Mouse (Mus musculus) liver, postnatal 0 days (tissue): ENCODE measurements around the gene Unc93a2. TPM values are rescaled to one million over a fixed set of nuclear protein-coding genes. Genes with fewer than 3 reads are reported as not detected.
"Not testable (repeated sequence)": the region's sequence is repeated elsewhere in the genome, so short reads cannot be mapped to it uniquely, and the experiment has no call there.

Experiments
- ATAC-seq: fragments of 200-750 bp; cut with Nextera tagmentation; 2 replicates; pipeline ENCODE4 v1.8.0; 2017; ENCODE audit warnings: mild to moderate bottlenecking, moderate library complexity
- DNase-seq: peaks from one replicate; pipeline ENCODE4 v3.0.0-alpha.2; 2016
- H3K27ac ChIP-seq: fragments of 300-500 bp; sonication (generic); 2 replicates; pipeline ENCODE4 v1.5.1; 2014; ENCODE audit warnings: antibody characterized with exemption, moderate library complexity, mild to moderate bottlenecking, low read depth
- H3K27me3 ChIP-seq: fragments of 300-500 bp; sonication (generic); 2 replicates; pipeline ENCODE4 v1.6.1; 2014; ENCODE audit warnings: low read length, control low read depth, mixed read lengths; ENCODE audit not compliant: insufficient read depth
- H3K36me3 ChIP-seq: fragments of 300-500 bp; sonication (generic); replicated peaks from 2 replicates; pipeline ENCODE4 v1.6.1; 2014; ENCODE audit warnings: mild to moderate bottlenecking, control low read depth, low read length, moderate library complexity, mixed read lengths; ENCODE audit not compliant: insufficient read depth
- H3K4me1 ChIP-seq: fragments of 300-500 bp; sonication (generic); 2 replicates; pipeline ENCODE4 v1.6.1; 2014; ENCODE audit warnings: antibody characterized with exemption, mild to moderate bottlenecking, control low read depth; ENCODE audit not compliant: insufficient read depth
- H3K4me2 ChIP-seq: fragments of 300-500 bp; sonication (generic); 2 replicates; pipeline ENCODE4 v1.6.1; 2014; ENCODE audit warnings: low read depth, mild to moderate bottlenecking, low read length, moderate library complexity, mixed read lengths
- H3K4me3 ChIP-seq: fragments of 300-500 bp; sonication (generic); 2 replicates; pipeline ENCODE4 v1.5.1; 2014; ENCODE audit warnings: low read depth, low read length
- H3K9ac ChIP-seq: fragments of 300-500 bp; sonication (generic); replicated peaks from 2 replicates; pipeline ENCODE4 v1.6.1; 2014; ENCODE audit warnings: mild to moderate bottlenecking, moderate library complexity
- H3K9me3 ChIP-seq: fragments of 300-500 bp; sonication (generic); 2 replicates; pipeline ENCODE4 v1.6.1; 2016; ENCODE audit warnings: mild to moderate bottlenecking, control low read depth, low read length, mixed read lengths
- WGBS: fragments of 180-500 bp; shearing (Covaris S2); extraction: QIAGEN DNeasy Blood & Tissue Kit; methylation state at CpG from one replicate; pipeline ENCODE4 v1.1.7; 2014; ENCODE audit not compliant: insufficient replicate concordance; 5-methylcytosine and 5-hydroxymethylcytosine counted together
- polyA plus RNA-seq: library from polyadenylated mRNA; unstranded; fragments of >200 nt; fragmentation: Nextera tagmentation; extraction: Ambion mirVana; gene quantifications from 2 replicates; pipeline ENCODE4 v1.2.1, GENCODE M21; 2015

Unc93a2 gene
- polyA plus RNA-seq, 1 experiment from 2014 or later, result 3.3 TPM

GRCm38 (mm10) chr17:7396288-7396687 lies 11.0 kb upstream of the Unc93a2 start:
- not testable (repeated sequence) for DNase-seq, H3K36me3 ChIP-seq, H3K4me2 ChIP-seq, H3K9me3 ChIP-seq, H3K4me3 ChIP-seq, H3K27me3 ChIP-seq, ATAC-seq, H3K4me1 ChIP-seq, H3K27ac ChIP-seq, H3K9ac ChIP-seq
- WGBS, result no CpG with 5 or more reads among the region's 2 CpGs

GRCm38 (mm10) chr17:7395671-7396070 lies 10.4 kb upstream of the Unc93a2 start:
- WGBS, result 72% methylated on average over 6 of the region's 8 CpGs
- ATAC-seq, result not testable (repeated sequence)

GRCm38 (mm10) chr17:7395116-7395515 lies 9.9 kb upstream of the Unc93a2 start:
- WGBS, result 75% methylated on average over 7 of the region's 7 CpGs
- not testable (repeated sequence) for DNase-seq

More at GRCm38 (mm10) chr17:7395671-7396070, 10.4 kb upstream of the Unc93a2 start:
- DNase-seq, H3K4me3 ChIP-seq, H3K27me3 ChIP-seq, H3K4me1 ChIP-seq, H3K9me3 ChIP-seq, H3K27ac ChIP-seq, H3K36me3 ChIP-seq, H3K9ac ChIP-seq, H3K4me2 ChIP-seq: not testable (repeated sequence)

GRCm38 (mm10) chr17:7389898-7390297 lies 4.6 kb upstream of the Unc93a2 start:
- not testable (repeated sequence) for H3K4me1 ChIP-seq, H3K27ac ChIP-seq, ATAC-seq, H3K9me3 ChIP-seq, H3K4me3 ChIP-seq, DNase-seq, H3K4me2 ChIP-seq, H3K9ac ChIP-seq, H3K36me3 ChIP-seq, H3K27me3 ChIP-seq
- WGBS, result 65% methylated on average over 7 of the region's 7 CpGs

More at GRCm38 (mm10) chr17:7395116-7395515, 9.9 kb upstream of the Unc93a2 start:
- not testable (repeated sequence) for H3K4me3 ChIP-seq, H3K4me1 ChIP-seq, H3K27ac ChIP-seq, ATAC-seq, H3K9me3 ChIP-seq, H3K9ac ChIP-seq, H3K36me3 ChIP-seq, H3K4me2 ChIP-seq, H3K27me3 ChIP-seq

- not testable (repeated sequence) for H3K27me3 ChIP-seq, H3K9me3 ChIP-seq, H3K27ac ChIP-seq, H3K4me1 ChIP-seq, DNase-seq, H3K9ac ChIP-seq, ATAC-seq, H3K4me2 ChIP-seq, H3K4me3 ChIP-seq, H3K36me3 ChIP-seq
- 86% methylated on average over 6 of the region's 8 CpGs for WGBS
These were observed 3.7 kb upstream of the Unc93a2 start for GRCm38 (mm10) chr17:7388958-7389356.

- WGBS, result no CpG with 5 or more reads among the region's 2 CpGs
- H3K4me1 ChIP-seq, H3K36me3 ChIP-seq, H3K9ac ChIP-seq, ATAC-seq, H3K4me3 ChIP-seq, H3K27ac ChIP-seq, H3K27me3 ChIP-seq, H3K4me2 ChIP-seq, DNase-seq, H3K9me3 ChIP-seq: not testable (repeated sequence)
These were observed 3.2 kb upstream of the Unc93a2 start for GRCm38 (mm10) chr17:7388341-7388957.

- not testable (repeated sequence) for ATAC-seq, DNase-seq
- 69% methylated on average over 8 of the region's 8 CpGs for WGBS
These were observed 752 bp upstream of the Unc93a2 start for GRCm38 (mm10) chr17:7386016-7386415.

GRCm38 (mm10) chr17:7383167-7384143 lies 1.8 kb downstream of the Unc93a2 start:
- H3K9ac ChIP-seq, H3K27me3 ChIP-seq, H3K9me3 ChIP-seq, H3K4me1 ChIP-seq, H3K4me2 ChIP-seq, DNase-seq, H3K4me3 ChIP-seq, H3K36me3 ChIP-seq: not testable (repeated sequence)
- H3K27ac ChIP-seq, result peak overlapping the region; percentile 83
- WGBS, result 54% methylated on average over 6 of the region's 13 CpGs
- peak; percentile 92 for ATAC-seq

More at GRCm38 (mm10) chr17:7386016-7386415, 752 bp upstream of the Unc93a2 start:
- not testable (repeated sequence) for H3K27ac ChIP-seq, H3K36me3 ChIP-seq, H3K4me2 ChIP-seq, H3K27me3 ChIP-seq, H3K4me1 ChIP-seq, H3K9ac ChIP-seq, H3K4me3 ChIP-seq, H3K9me3 ChIP-seq

GRCm38 (mm10) chr17:7382711-7383110 lies 2.6 kb downstream of the Unc93a2 start:
- not testable (repeated sequence) for H3K9me3 ChIP-seq, H3K4me3 ChIP-seq, H3K27me3 ChIP-seq, H3K36me3 ChIP-seq, DNase-seq, H3K9ac ChIP-seq, H3K4me1 ChIP-seq, ATAC-seq, H3K4me2 ChIP-seq
- H3K27ac ChIP-seq, result peak overlapping the region; percentile 55; the same call in 1 of the 2 replicates
- WGBS, result 80% methylated on average over 1 of the region's 3 CpGs
